Mouse (Mus musculus): ENCODE results near the gene Topaz1. TPM values are rescaled to one million over a fixed set of nuclear protein-coding genes. Genes with fewer than 3 reads are reported as not detected.

The Topaz1 gene
- polyA plus RNA-seq, 1 experiment from 2014 or later = not detected

GRCm38 (mm10) chr9:122786534-122786933 is 39.4 kb downstream of the Topaz1 start:
- Histone ChIP-seq H3K9ac (ENCODE audit: low read length) (no peak overlapping the region), H3K9me3 (ENCODE audit: control insufficient read depth, low read length) (no peaks in the 10 kb centered on the region), H3K27ac (replicated peaks; ENCODE audit: low read depth, low read length) (no peak overlapping the region), H3K4me3 (ENCODE audit: low read depth, low read length) (no peak overlapping the region), H3K4me1 (ENCODE audit: control insufficient read depth, insufficient read depth, low read length) (no peaks in the 10 kb centered on the region), H3K36me3 (ENCODE audit: control insufficient read depth, insufficient read depth, low read length) (no peaks in the 10 kb centered on the region), H3K4me2 (ENCODE audit: low read depth, severe bottlenecking) (no peak overlapping the region), H3K27me3 (ENCODE audit: control insufficient read depth, insufficient read depth, low read length) (no peaks in the 10 kb centered on the region)
- ATAC-seq (ENCODE audit: insufficient number of reproducible peaks, low FRiP score, low TSS enrichment, low read depth) = no peak
- DNase-seq (ENCODE audit: low spot score) = no peak
- WGBS = 94% methylated on average over 1 of the region's 1 CpGs

DNA sequence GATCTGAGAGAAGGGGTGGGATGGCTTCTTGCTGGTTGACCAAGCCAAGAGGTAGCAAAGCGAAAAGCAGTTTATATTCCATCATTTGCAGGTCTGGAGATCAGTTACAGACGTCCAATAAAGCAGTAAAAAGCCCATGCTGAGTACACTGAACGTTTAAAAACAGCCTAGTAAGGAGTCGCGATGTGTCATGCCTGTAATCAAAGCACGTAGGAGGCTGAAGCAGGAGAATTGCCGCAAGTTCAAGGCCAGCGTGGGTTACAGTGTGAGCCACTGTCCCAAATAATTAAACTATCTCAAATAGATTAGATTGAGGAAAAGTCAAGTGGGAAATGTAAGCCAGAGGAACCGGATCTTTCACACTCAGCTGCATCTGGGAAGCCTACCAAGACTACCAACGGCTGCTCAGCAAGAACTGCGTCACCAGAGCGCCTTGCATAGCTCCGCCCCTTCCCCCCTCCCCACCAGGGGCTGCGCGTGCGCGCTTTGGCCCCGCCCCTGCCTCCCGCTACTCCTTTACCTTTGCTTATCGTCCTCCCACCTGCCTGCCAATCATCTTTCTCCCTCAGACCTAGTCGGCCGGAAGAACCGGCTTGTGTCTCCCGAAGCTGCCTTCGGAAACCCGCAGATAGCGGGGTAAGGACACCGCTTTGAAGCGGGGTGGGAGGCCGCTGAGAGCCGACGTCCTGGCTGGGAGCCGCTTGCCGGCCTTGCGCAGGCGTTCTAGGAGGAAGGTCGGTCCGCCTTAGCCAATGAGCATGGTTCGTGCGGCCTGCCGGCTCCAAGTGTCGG is 58.1 kb downstream of the Topaz1 start, which contains the start of gene Tcaim:
Gene Tcaim (plus strand): TSS at position 487 of the 792 bp plus-strand sequence.
- DNase-seq (ENCODE audit: low spot score) = peak; percentile 91
- H3K9ac ChIP-seq (ENCODE audit: low read length) = peak within 1 kb of the TSS; percentile 76
- peak within 1 kb of the TSS; percentile 65 for H3K4me3 ChIP-seq (ENCODE audit: low read depth, low read length)
- no peaks in the 10 kb centered on the region for H3K36me3 ChIP-seq (ENCODE audit: control insufficient read depth, insufficient read depth, low read length)
- peaks cover 5% of the 10 kb centered on the region; the same call in 1 of the 2 replicates for H3K4me1 ChIP-seq (ENCODE audit: control insufficient read depth, insufficient read depth, low read length)
- H3K27ac ChIP-seq (replicated peaks; ENCODE audit: low read depth, low read length) = peak within 1 kb of the TSS; percentile 68
- peak within 1 kb of the TSS; percentile 81 for H3K4me2 ChIP-seq (ENCODE audit: low read depth, severe bottlenecking)
- 6% methylated on average over 42 of the region's 42 CpGs for WGBS
- ATAC-seq (ENCODE audit: insufficient number of reproducible peaks, low FRiP score, low TSS enrichment, low read depth) = peak; percentile 97
- H3K27me3 ChIP-seq (ENCODE audit: control insufficient read depth, insufficient read depth, low read length) = no peaks in the 10 kb centered on the region
- H3K9me3 ChIP-seq (ENCODE audit: control insufficient read depth, low read length) = no peaks in the 10 kb centered on the region

DNA sequence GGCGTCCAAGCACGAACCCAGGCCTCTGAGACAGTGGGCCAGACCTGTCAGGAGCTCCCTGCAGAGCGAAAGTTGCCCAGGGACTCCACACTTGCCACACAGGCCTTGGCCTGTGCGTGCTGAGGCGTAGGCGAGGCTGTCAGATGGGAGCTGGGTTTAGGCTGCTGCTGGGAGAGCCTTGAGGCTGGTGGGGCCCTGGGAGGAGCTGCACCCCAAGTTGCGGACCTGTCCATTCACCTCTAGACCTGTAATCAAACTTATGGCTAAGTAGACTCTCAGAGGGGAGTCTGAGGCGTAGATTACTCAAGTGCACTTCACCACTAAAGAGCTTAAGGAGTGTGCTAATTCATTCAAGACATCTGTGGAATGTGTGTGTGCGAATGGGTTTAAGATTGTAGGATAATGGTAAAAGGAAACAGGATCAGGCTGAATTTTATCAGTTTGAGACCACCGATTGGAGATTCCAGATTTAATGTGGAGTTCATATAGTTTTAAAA is 58.7 kb downstream of the Topaz1 start:
- Histone ChIP-seq H3K4me3 (ENCODE audit: low read depth, low read length) (peak overlapping the region; percentile 65), H3K4me1 (ENCODE audit: control insufficient read depth, insufficient read depth, low read length) (peaks cover 5% of the 10 kb centered on the region; the same call in 1 of the 2 replicates), H3K9me3 (ENCODE audit: control insufficient read depth, low read length) (no peaks in the 10 kb centered on the region), H3K27ac (replicated peaks; ENCODE audit: low read depth, low read length) (peak overlapping the region; percentile 68), H3K36me3 (ENCODE audit: control insufficient read depth, insufficient read depth, low read length) (no peaks in the 10 kb centered on the region), H3K9ac (ENCODE audit: low read length) (peak overlapping the region; percentile 76), H3K4me2 (ENCODE audit: low read depth, severe bottlenecking) (peak overlapping the region; percentile 81), H3K27me3 (ENCODE audit: control insufficient read depth, insufficient read depth, low read length) (no peaks in the 10 kb centered on the region)
- WGBS = 15% methylated on average over 10 of the region's 10 CpGs
- DNase-seq (ENCODE audit: low spot score) (no peak), ATAC-seq (ENCODE audit: insufficient number of reproducible peaks, low FRiP score, low TSS enrichment, low read depth) (no peak; the same call in 1 of the 2 replicates)

GRCm38 (mm10) chr9:122807186-122807585 is 60.0 kb downstream of the Topaz1 start:
- Histone ChIP-seq H3K9me3 (ENCODE audit: control insufficient read depth, low read length) (no peaks in the 10 kb centered on the region), H3K27ac (replicated peaks; ENCODE audit: low read depth, low read length) (no peak overlapping the region), H3K9ac (ENCODE audit: low read length) (no peak overlapping the region), H3K4me3 (ENCODE audit: low read depth, low read length) (no peak overlapping the region), H3K27me3 (ENCODE audit: control insufficient read depth, insufficient read depth, low read length) (no peaks in the 10 kb centered on the region), H3K4me2 (ENCODE audit: low read depth, severe bottlenecking) (no peak overlapping the region), H3K4me1 (ENCODE audit: control insufficient read depth, insufficient read depth, low read length) (peaks cover 5% of the 10 kb centered on the region; the same call in 1 of the 2 replicates), H3K36me3 (ENCODE audit: control insufficient read depth, insufficient read depth, low read length) (no peaks in the 10 kb centered on the region)
- WGBS = 92% methylated on average over 2 of the region's 2 CpGs
- ATAC-seq (ENCODE audit: insufficient number of reproducible peaks, low FRiP score, low TSS enrichment, low read depth) (no peak), DNase-seq (ENCODE audit: low spot score) (no peak)

- 89% methylated on average over 3 of the region's 3 CpGs for WGBS
- no peaks in the 10 kb centered on the region for H3K9me3 ChIP-seq (ENCODE audit: control insufficient read depth, low read length)
These were observed 63.1 kb downstream of the Topaz1 start for GRCm38 (mm10) chr9:122810212-122810611.

GRCm38 (mm10) chr9:122812386-122812785 is 65.2 kb downstream of the Topaz1 start:
- Histone ChIP-seq H3K27ac (replicated peaks; ENCODE audit: low read depth, low read length) (no peak overlapping the region), H3K9me3 (ENCODE audit: control insufficient read depth, low read length) (no peaks in the 10 kb centered on the region), H3K4me1 (ENCODE audit: control insufficient read depth, insufficient read depth, low read length) (no peaks in the 10 kb centered on the region), H3K9ac (ENCODE audit: low read length) (no peak overlapping the region), H3K4me2 (ENCODE audit: low read depth, severe bottlenecking) (no peak overlapping the region), H3K27me3 (ENCODE audit: control insufficient read depth, insufficient read depth, low read length) (no peaks in the 10 kb centered on the region), H3K36me3 (ENCODE audit: control insufficient read depth, insufficient read depth, low read length) (no peaks in the 10 kb centered on the region), H3K4me3 (ENCODE audit: low read depth, low read length) (no peak overlapping the region)
- DNase-seq (ENCODE audit: low spot score) = no peak
- WGBS = 84% methylated on average over 5 of the region's 5 CpGs
- no peak for ATAC-seq (ENCODE audit: insufficient number of reproducible peaks, low FRiP score, low TSS enrichment, low read depth)

More at GRCm38 (mm10) chr9:122810212-122810611, 63.1 kb downstream of the Topaz1 start:
- DNase-seq (ENCODE audit: low spot score) (no peak), ATAC-seq (ENCODE audit: insufficient number of reproducible peaks, low FRiP score, low TSS enrichment, low read depth) (no peak)
- H3K27ac ChIP-seq (replicated peaks; ENCODE audit: low read depth, low read length) = no peak overlapping the region
- no peak overlapping the region for H3K9ac ChIP-seq (ENCODE audit: low read length)
- no peaks in the 10 kb centered on the region for H3K36me3 ChIP-seq (ENCODE audit: control insufficient read depth, insufficient read depth, low read length)
- no peak overlapping the region for H3K4me2 ChIP-seq (ENCODE audit: low read depth, severe bottlenecking)
- H3K4me1 ChIP-seq (ENCODE audit: control insufficient read depth, insufficient read depth, low read length) = peaks cover 5% of the 10 kb centered on the region; the same call in 1 of the 2 replicates
- H3K27me3 ChIP-seq (ENCODE audit: control insufficient read depth, insufficient read depth, low read length) = no peaks in the 10 kb centered on the region
- H3K4me3 ChIP-seq (ENCODE audit: low read depth, low read length) = no peak overlapping the region

DNA sequence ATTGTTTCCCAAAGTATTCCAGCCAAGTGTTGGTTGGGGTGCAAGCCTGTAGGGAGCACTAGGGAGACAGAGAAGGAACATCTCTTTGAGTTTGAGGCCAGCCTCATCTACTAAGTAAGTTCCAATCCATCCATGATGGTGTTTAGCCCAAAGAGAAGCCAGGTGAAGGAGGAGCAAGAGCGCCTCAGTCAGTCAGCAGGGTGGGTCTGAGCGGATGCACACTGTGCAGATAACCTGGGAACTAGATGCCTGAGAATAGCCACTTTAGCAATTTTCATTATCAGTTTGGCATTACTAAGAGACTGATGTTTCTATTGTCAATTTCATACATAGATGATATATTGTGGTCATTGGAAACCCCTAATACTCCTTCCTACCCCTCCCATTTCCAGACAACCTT is 67.6 kb downstream of the Topaz1 start:
- no peak overlapping the region for H3K4me2 ChIP-seq (ENCODE audit: low read depth, severe bottlenecking)
- no peak overlapping the region for H3K9ac ChIP-seq (ENCODE audit: low read length)
- 96% methylated on average over 2 of the region's 2 CpGs for WGBS

GRCm38 (mm10) chr9:122815239-122815851 is 68.2 kb downstream of the Topaz1 start:
- H3K9me3 ChIP-seq (ENCODE audit: control insufficient read depth, low read length) = no peaks in the 10 kb centered on the region
- no peak overlapping the region for H3K27ac ChIP-seq (replicated peaks; ENCODE audit: low read depth, low read length)
- 93% methylated on average over 4 of the region's 4 CpGs for WGBS
- no peaks in the 10 kb centered on the region for H3K36me3 ChIP-seq (ENCODE audit: control insufficient read depth, insufficient read depth, low read length)
- H3K9ac ChIP-seq (ENCODE audit: low read length) = no peak overlapping the region
- no peaks in the 10 kb centered on the region for H3K4me1 ChIP-seq (ENCODE audit: control insufficient read depth, insufficient read depth, low read length)
- ATAC-seq (ENCODE audit: insufficient number of reproducible peaks, low FRiP score, low TSS enrichment, low read depth) (no peak), DNase-seq (ENCODE audit: low spot score) (no peak)
- H3K4me2 ChIP-seq (ENCODE audit: low read depth, severe bottlenecking) = no peak overlapping the region
- no peaks in the 10 kb centered on the region for H3K27me3 ChIP-seq (ENCODE audit: control insufficient read depth, insufficient read depth, low read length)
- no peak overlapping the region for H3K4me3 ChIP-seq (ENCODE audit: low read depth, low read length)

More for the DNA sequence above, 67.6 kb downstream of the Topaz1 start:
- DNase-seq (ENCODE audit: low spot score) (no peak), ATAC-seq (ENCODE audit: insufficient number of reproducible peaks, low FRiP score, low TSS enrichment, low read depth) (no peak)
- Histone ChIP-seq H3K27me3 (ENCODE audit: control insufficient read depth, insufficient read depth, low read length) (no peaks in the 10 kb centered on the region), H3K4me1 (ENCODE audit: control insufficient read depth, insufficient read depth, low read length) (no peaks in the 10 kb centered on the region), H3K9me3 (ENCODE audit: control insufficient read depth, low read length) (no peaks in the 10 kb centered on the region), H3K4me3 (ENCODE audit: low read depth, low read length) (no peak overlapping the region), H3K27ac (replicated peaks; ENCODE audit: low read depth, low read length) (no peak overlapping the region), H3K36me3 (ENCODE audit: control insufficient read depth, insufficient read depth, low read length) (no peaks in the 10 kb centered on the region)

Data from limb, embryonic 11.5 days (tissue).